Mouse (Mus musculus) urinary bladder, postnatal 0 days (tissue): ENCODE data around the gene Casc1. TPM values are rescaled to one million over a fixed set of nuclear protein-coding genes. Genes with fewer than 3 reads are reported as not detected.

ENCODE experiments used
- polyA plus RNA-seq: library from polyadenylated mRNA; unstranded; fragments of >200 nt; fragmentation: Nextera tagmentation; extraction: Ambion mirVana; gene quantifications from 2 replicates; pipeline ENCODE4 v1.2.1, GENCODE M21; 2015

Gene Casc1
- 0.17 and 0.22 TPM in 2 replicates for polyA plus RNA-seq

GRCm38 (mm10) chr6:145210816-145211338 lies at the start of gene Casc1, which contains the start of gene Etfrf1:
Gene Casc1 (minus strand): TSS chr6:145211005.
Gene Etfrf1 (plus strand): TSS chr6:145211134.

GRCm38 (mm10) chr6:145250185-145250791 lies 39.5 kb upstream of the Casc1 start, which contains the start of gene Kras:
Gene Kras (minus strand): TSS chr6:145250239.

Other genes with a start within 250 kb of the Casc1 start
- gene Bcat1, start 134.8 kb downstream of the Casc1 start, polyA plus RNA-seq = 7.7 and 12.0 TPM in 2 replicates
- gene Lrmp, start 95.4 kb downstream of the Casc1 start, polyA plus RNA-seq = 1.7 and 2.0 TPM in 2 replicates
- gene Etfrf1, start 129 bp upstream of the Casc1 start, polyA plus RNA-seq = 40.5 and 42.6 TPM in 2 replicates
- gene Kras, start 39.2 kb upstream of the Casc1 start, polyA plus RNA-seq = 48.4 and 68.0 TPM in 2 replicates